Mouse (Mus musculus): Measurements from ENCODE around the gene 1600012H06Rik.
"Not testable (repeated sequence)": the region's sequence is repeated elsewhere in the genome, so short reads cannot be mapped to it uniquely, and the experiment has no call there.

Gene 1600012H06Rik

GRCm38 (mm10) chr17:14943009-14943728, at the start of gene 1600012H06Rik, which contains the start of gene Wdr27:
Gene 1600012H06Rik, plus strand, starts transcription at chr17:14943184.
Gene Wdr27, minus strand, starts transcription at chr17:14943158.
- in situ Hi-C loops (cut with MboI): loop anchor here (25.0 kb wide), 2 partner anchors 119 to 544 kb away; partner anchors contain the start of genes Psmb1 and Tbp

- in situ Hi-C loops (cut with MboI): not testable (repeated sequence)
These were observed 47.9 kb upstream of the 1600012H06Rik start for GRCm38 (mm10) chr17:14895058-14895457.

GRCm38 (mm10) chr17:14898972-14899371, 44.0 kb upstream of the 1600012H06Rik start:
- in situ Hi-C loops (cut with MboI): no loop called here

GRCm38 (mm10) chr17:14903212-14903611, 39.8 kb upstream of the 1600012H06Rik start:
- in situ Hi-C loops (cut with MboI): loop anchor here (25.0 kb wide), 1 partner anchor 366 kb away; no protein-coding TSS in a partner anchor

GRCm38 (mm10) chr17:14904206-14904605, 38.8 kb upstream of the 1600012H06Rik start:
- in situ Hi-C loops (cut with MboI): loop anchor here (25.0 kb wide), 1 partner anchor 367 kb away; no protein-coding TSS in a partner anchor

- in situ Hi-C loops (cut with MboI): loop anchor here (25.0 kb wide), 1 partner anchor 367 kb away; no protein-coding TSS in a partner anchor
These were observed 38.2 kb upstream of the 1600012H06Rik start for GRCm38 (mm10) chr17:14904637-14905265.

GRCm38 (mm10) chr17:14906611-14907010, 36.4 kb upstream of the 1600012H06Rik start:
- in situ Hi-C loops (cut with MboI): loop anchor here (25.0 kb wide), 1 partner anchor 369 kb away; no protein-coding TSS in a partner anchor

GRCm38 (mm10) chr17:14907136-14907535, 35.8 kb upstream of the 1600012H06Rik start:
- in situ Hi-C loops (cut with MboI): loop anchor here (25.0 kb wide), 1 partner anchor 370 kb away; no protein-coding TSS in a partner anchor

- in situ Hi-C loops (cut with MboI): loop anchor here (25.0 kb wide), 1 partner anchor 372 kb away; no protein-coding TSS in a partner anchor
These were observed 33.7 kb upstream of the 1600012H06Rik start for GRCm38 (mm10) chr17:14909331-14909730.

GRCm38 (mm10) chr17:14910771-14911170, 32.2 kb upstream of the 1600012H06Rik start:
- in situ Hi-C loops (cut with MboI): loop anchor here (25.0 kb wide), 1 partner anchor 373 kb away; no protein-coding TSS in a partner anchor

GRCm38 (mm10) chr17:14912420-14912819, 30.6 kb upstream of the 1600012H06Rik start:
- in situ Hi-C loops (cut with MboI): loop anchor here (25.0 kb wide), 1 partner anchor 375 kb away; no protein-coding TSS in a partner anchor

- in situ Hi-C loops (cut with MboI): loop anchor here (25.0 kb wide), 1 partner anchor 376 kb away; no protein-coding TSS in a partner anchor
These were observed 30.0 kb upstream of the 1600012H06Rik start for GRCm38 (mm10) chr17:14912981-14913380.

- in situ Hi-C loops (cut with MboI): loop anchor here (25.0 kb wide), 1 partner anchor 377 kb away; no protein-coding TSS in a partner anchor
These were observed 28.6 kb upstream of the 1600012H06Rik start for GRCm38 (mm10) chr17:14914401-14914800.

- in situ Hi-C loops (cut with MboI): loop anchor here (25.0 kb wide), 1 partner anchor 381 kb away; no protein-coding TSS in a partner anchor
These were observed 25.1 kb upstream of the 1600012H06Rik start for GRCm38 (mm10) chr17:14917866-14918265.

- in situ Hi-C loops (cut with MboI): loop anchor here (25.0 kb wide), 1 partner anchor 384 kb away; no protein-coding TSS in a partner anchor
These were observed 21.4 kb upstream of the 1600012H06Rik start for GRCm38 (mm10) chr17:14921582-14921981.

- in situ Hi-C loops (cut with MboI): loop anchor here (25.0 kb wide), 2 partner anchors 135 to 560 kb away; partner anchors contain the start of genes Psmb1 and Tbp
These were observed 15.3 kb upstream of the 1600012H06Rik start for GRCm38 (mm10) chr17:14927644-14928218.

- in situ Hi-C loops (cut with MboI): loop anchor here (25.0 kb wide), 2 partner anchors 134 to 559 kb away; partner anchors contain the start of genes Psmb1 and Tbp
These were observed 14.4 kb upstream of the 1600012H06Rik start for GRCm38 (mm10) chr17:14928631-14929030.

- in situ Hi-C loops (cut with MboI): loop anchor here (25.0 kb wide), 2 partner anchors 132 to 557 kb away; partner anchors contain the start of genes Psmb1 and Tbp
These were observed 12.3 kb upstream of the 1600012H06Rik start for GRCm38 (mm10) chr17:14930697-14931096.

GRCm38 (mm10) chr17:14931469-14931868, 11.5 kb upstream of the 1600012H06Rik start:
- in situ Hi-C loops (cut with MboI): loop anchor here (25.0 kb wide), 2 partner anchors 131 to 556 kb away; partner anchors contain the start of genes Psmb1 and Tbp

GRCm38 (mm10) chr17:14935280-14935679, 7.7 kb upstream of the 1600012H06Rik start:
- in situ Hi-C loops (cut with MboI): loop anchor here (25.0 kb wide), 2 partner anchors 127 to 552 kb away; partner anchors contain the start of genes Psmb1 and Tbp
